Mouse (Mus musculus) forebrain, embryonic 13.5 days (tissue): ENCODE measurements around the gene Islr2. TPM values are rescaled to one million over a fixed set of nuclear protein-coding genes. Genes with fewer than 3 reads are reported as not detected.
"Not testable (repeated sequence)": the region's sequence is repeated elsewhere in the genome, so short reads cannot be mapped to it uniquely, and the experiment has no call there.

Experiments
- ATAC-seq: fragments of 200-750 bp; cut with Nextera tagmentation; 2 replicates; pipeline ENCODE4 v1.8.0; 2017
- H3K27ac ChIP-seq: fragments of 300-500 bp; sonication (generic); 2 replicates; pipeline ENCODE4 v1.5.1; 2015; ENCODE audit warnings: inconsistent platforms, mild to moderate bottlenecking, moderate library complexity
- H3K27me3 ChIP-seq: fragments of 300-500 bp; sonication (generic); 2 replicates; pipeline ENCODE4 v1.6.1; 2015; ENCODE audit warnings: mild to moderate bottlenecking, inconsistent platforms
- H3K36me3 ChIP-seq: fragments of 300-500 bp; sonication (generic); 2 replicates; pipeline ENCODE4 v1.6.1; 2015; ENCODE audit warnings: mild to moderate bottlenecking, inconsistent platforms; ENCODE audit not compliant: poor library complexity, severe bottlenecking
- H3K4me1 ChIP-seq: fragments of 300-500 bp; sonication (generic); 2 replicates; pipeline ENCODE4 v1.6.1; 2015; ENCODE audit warnings: inconsistent platforms
- H3K4me2 ChIP-seq: fragments of 300-500 bp; sonication (generic); 2 replicates; pipeline ENCODE4 v1.6.1; 2015; ENCODE audit warnings: inconsistent platforms, mild to moderate bottlenecking, moderate library complexity
- H3K4me3 ChIP-seq: fragments of 300-500 bp; sonication (generic); 2 replicates; pipeline ENCODE4 v1.5.1; 2015; ENCODE audit warnings: mild to moderate bottlenecking, inconsistent platforms
- H3K9ac ChIP-seq: fragments of 300-500 bp; sonication (generic); 2 replicates; pipeline ENCODE4 v1.6.1; 2015; ENCODE audit warnings: mild to moderate bottlenecking, inconsistent platforms
- H3K9me3 ChIP-seq: fragments of 300-500 bp; sonication (generic); replicated peaks from 2 replicates; pipeline ENCODE4 v1.6.1; 2016; ENCODE audit warnings: inconsistent platforms
- WGBS: fragments of 180-500 bp; shearing (Covaris S2); methylation state at CpG from one replicate; pipeline ENCODE4 v1.1.7; 2015; 5-methylcytosine and 5-hydroxymethylcytosine counted together
- polyA plus RNA-seq: library from polyadenylated mRNA; unstranded; fragments of >200 nt; fragmentation: Nextera tagmentation; extraction: Ambion mirVana; gene quantifications from 2 replicates; pipeline ENCODE4 v1.2.1, GENCODE M21; 2015

Islr2 gene
- 50.1 and 56.9 TPM in 2 replicates for polyA plus RNA-seq

GRCm38 (mm10) chr9:58203516-58204447 lies at the start of gene Islr2, which contains the start of gene Islr:
Gene Islr2, minus strand, starts transcription at chr9:58204319.
Gene Islr, minus strand, starts transcription at chr9:58204306.
- Histone ChIP-seq H3K4me2 (peak within 1 kb of the TSS; percentile 75), H3K4me1 (peaks cover 73% of the 10 kb centered on the region), H3K36me3 (peaks cover 2% of the 10 kb centered on the region; the same call in 1 of the 2 replicates), H3K27me3 (peaks cover 51% of the 10 kb centered on the region), H3K9ac (peak within 1 kb of the TSS; percentile 75), H3K4me3 (peak within 1 kb of the TSS; percentile 44), H3K9me3 (no peaks in the 10 kb centered on the region), H3K27ac (peak within 1 kb of the TSS; percentile 93)
- peak; percentile 61 for ATAC-seq
- WGBS, result 2% methylated on average over 42 of the region's 42 CpGs

GRCm38 (mm10) chr9:58253805-58254122 lies 49.6 kb upstream of the Islr2 start:
- ATAC-seq, H3K27me3 ChIP-seq, H3K9me3 ChIP-seq: not testable (repeated sequence)
- Histone ChIP-seq H3K4me2 (peak overlapping the region; percentile 84), H3K4me3 (peak overlapping the region; percentile 80), H3K4me1 (peaks cover 33% of the 10 kb centered on the region), H3K27ac (peak overlapping the region; percentile 44), H3K36me3 (peaks cover 30% of the 10 kb centered on the region), H3K9ac (peak overlapping the region; percentile 86)
- 73% methylated on average over 5 of the region's 5 CpGs for whole genome bisulfite sequencing

GRCm38 (mm10) chr9:58253033-58253804 lies 49.1 kb upstream of the Islr2 start, which contains the start of gene Stoml1:
Gene Stoml1, plus strand, starts transcription at chr9:58253164.
- no peaks in the 10 kb centered on the region for H3K9me3 ChIP-seq
- peak within 1 kb of the TSS; percentile 44 for H3K27ac ChIP-seq
- peaks cover 39% of the 10 kb centered on the region for H3K4me1 ChIP-seq
- peak within 1 kb of the TSS; percentile 84 for H3K4me2 ChIP-seq
- ATAC-seq, result peak; percentile 98
- H3K27me3 ChIP-seq, result no peaks in the 10 kb centered on the region
- WGBS, result under 1% methylated on average over 31 of the region's 31 CpGs
- H3K4me3 ChIP-seq, result peak within 1 kb of the TSS; percentile 80
- peak within 1 kb of the TSS; percentile 86 for H3K9ac ChIP-seq
- H3K36me3 ChIP-seq, result peaks cover 26% of the 10 kb centered on the region

- H3K9ac ChIP-seq, H3K4me3 ChIP-seq, H3K4me2 ChIP-seq, H3K9me3 ChIP-seq, ATAC-seq, H3K27me3 ChIP-seq, H3K36me3 ChIP-seq, H3K27ac ChIP-seq: not testable (repeated sequence)
- peaks cover 52% of the 10 kb centered on the region for H3K4me1 ChIP-seq
- 92% methylated on average over 1 of the region's 1 CpGs for WGBS
Measured at GRCm38 (mm10) chr9:58250730-58251129, 46.6 kb upstream of the Islr2 start.

- H3K9ac ChIP-seq, result no peak overlapping the region
Measured at GRCm38 (mm10) chr9:58250322-58250721, 46.2 kb upstream of the Islr2 start.

GRCm38 (mm10) chr9:58249592-58250192 lies 45.6 kb upstream of the Islr2 start, which contains the start of gene Pml:
Gene Pml, minus strand, starts transcription at chr9:58249786.
- ATAC-seq, result 0 out of 2 replicates have a peak, but pooled peaks have one; percentile 25
- 3% methylated on average over 16 of the region's 16 CpGs for WGBS
- H3K4me1 ChIP-seq, result peaks cover 47% of the 10 kb centered on the region

More at GRCm38 (mm10) chr9:58250322-58250721, 46.2 kb upstream of the Islr2 start:
- WGBS, result 79% methylated on average over 8 of the region's 8 CpGs
- Histone ChIP-seq H3K4me1 (peaks cover 52% of the 10 kb centered on the region), H3K4me2 (no peak overlapping the region), H3K27me3 (no peaks in the 10 kb centered on the region), H3K27ac (no peak overlapping the region; the same call in 1 of the 2 replicates), H3K36me3 (no peaks in the 10 kb centered on the region), H3K9me3 (no peaks in the 10 kb centered on the region), H3K4me3 (no peak overlapping the region)
- no peak for ATAC-seq

GRCm38 (mm10) chr9:58248746-58249413 lies 44.8 kb upstream of the Islr2 start:
- WGBS, result 53% methylated on average over 7 of the region's 7 CpGs
- no peak for ATAC-seq
- H3K27ac ChIP-seq, result peak overlapping the region; percentile 45; the same call in 1 of the 2 replicates

More at GRCm38 (mm10) chr9:58249592-58250192, 45.6 kb upstream of the Islr2 start, which contains the start of gene Pml:
- H3K27me3 ChIP-seq, result no peaks in the 10 kb centered on the region
- no peaks in the 10 kb centered on the region for H3K36me3 ChIP-seq
- H3K9me3 ChIP-seq, result no peaks in the 10 kb centered on the region
- H3K27ac ChIP-seq, result peak within 1 kb of the TSS; percentile 45
- peak within 1 kb of the TSS; percentile 42 for H3K4me3 ChIP-seq
- peak within 1 kb of the TSS; percentile 72 for H3K9ac ChIP-seq
- H3K4me2 ChIP-seq, result peak within 1 kb of the TSS; percentile 64

GRCm38 (mm10) chr9:58247064-58247759 lies 43.1 kb upstream of the Islr2 start:
- H3K27me3 ChIP-seq, result no peaks in the 10 kb centered on the region
- H3K27ac ChIP-seq, result no peak overlapping the region
- no peaks in the 10 kb centered on the region for H3K36me3 ChIP-seq
- WGBS, result 17% methylated on average over 25 of the region's 25 CpGs
- H3K4me3 ChIP-seq, result peak overlapping the region; percentile 9
- no peaks in the 10 kb centered on the region for H3K9me3 ChIP-seq
- H3K4me2 ChIP-seq, result peak overlapping the region; percentile 47
- ATAC-seq, result peak; percentile 88
- peaks cover 41% of the 10 kb centered on the region for H3K4me1 ChIP-seq
- peak overlapping the region; percentile 45 for H3K9ac ChIP-seq

More at GRCm38 (mm10) chr9:58248746-58249413, 44.8 kb upstream of the Islr2 start:
- Histone ChIP-seq H3K36me3 (no peaks in the 10 kb centered on the region), H3K9me3 (no peaks in the 10 kb centered on the region), H3K9ac (peak overlapping the region; percentile 72), H3K4me1 (peaks cover 39% of the 10 kb centered on the region), H3K4me3 (peak overlapping the region; percentile 42), H3K27me3 (no peaks in the 10 kb centered on the region), H3K4me2 (peak overlapping the region; percentile 64)

- Histone ChIP-seq H3K27ac (no peak overlapping the region), H3K4me1 (peaks cover 51% of the 10 kb centered on the region), H3K27me3 (no peaks in the 10 kb centered on the region), H3K4me2 (no peak overlapping the region), H3K4me3 (no peak overlapping the region), H3K36me3 (no peaks in the 10 kb centered on the region), H3K9ac (no peak overlapping the region), H3K9me3 (no peaks in the 10 kb centered on the region)
- WGBS, result 73% methylated on average over 4 of the region's 4 CpGs
- ATAC-seq, result no peak
Measured at GRCm38 (mm10) chr9:58246083-58246591, 42.0 kb upstream of the Islr2 start.

- ATAC-seq, result no peak
- WGBS, result 95% methylated on average over 6 of the region's 6 CpGs
- Histone ChIP-seq H3K9me3 (no peaks in the 10 kb centered on the region), H3K27me3 (no peaks in the 10 kb centered on the region), H3K4me3 (no peak overlapping the region), H3K4me1 (peaks cover 36% of the 10 kb centered on the region), H3K9ac (no peak overlapping the region), H3K27ac (no peak overlapping the region), H3K36me3 (no peaks in the 10 kb centered on the region), H3K4me2 (no peak overlapping the region)
Measured at GRCm38 (mm10) chr9:58243696-58244095, 39.6 kb upstream of the Islr2 start.
